In the genomic region with DNA sequence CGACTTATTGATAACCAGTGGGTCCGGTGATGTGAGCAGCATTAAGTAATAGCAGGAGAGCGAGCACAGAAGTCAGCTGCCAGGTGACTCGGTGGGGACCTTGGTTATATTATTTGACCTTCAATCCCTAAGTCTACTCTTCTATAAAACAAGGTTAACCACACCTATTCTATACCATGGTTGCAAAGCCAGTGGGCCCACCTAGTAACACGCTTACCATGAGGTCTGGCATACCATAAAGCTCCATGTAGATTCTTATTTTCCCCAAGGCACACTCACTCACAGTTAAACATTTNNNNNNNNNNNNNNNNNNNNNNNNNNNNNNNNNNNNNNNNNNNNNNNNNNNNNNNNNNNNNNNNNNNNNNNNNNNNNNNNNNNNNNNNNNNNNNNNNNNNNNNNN, we compare ENCODE assay signal across 23 mouse cellular contexts.
"Had no signal": no experiment of that assay in that cellular context is flagged by ENCODE, and none has a peak within 500 bp of the region (broad histone marks: within the 10 kb centered on the region; RNA-seq: fewer than 3 reads in every experiment).

No protein-coding gene starts in this region.

- H3K9ac ChIP-seq: limb, embryonic 13.5 days; liver, embryonic 12.5 days; liver, embryonic 15.5 days; lung, embryonic 15.5 days; midbrain, embryonic 13.5 days; neural tube, embryonic 13.5 days; stomach, embryonic 15.5 days had no signal

- H3K36me3 ChIP-seq: limb, embryonic 10.5 days; limb, embryonic 13.5 days; liver, embryonic 12.5 days; liver, embryonic 15.5 days; lung, embryonic 15.5 days; midbrain, embryonic 10.5 days; midbrain, embryonic 13.5 days; neural tube, embryonic 13.5 days; stomach, embryonic 15.5 days had no signal

- H3K27me3 ChIP-seq: limb, embryonic 13.5 days; liver, embryonic 12.5 days; liver, embryonic 15.5 days; lung, embryonic 15.5 days; midbrain, embryonic 13.5 days; neural tube, embryonic 13.5 days; stomach, embryonic 15.5 days had no signal

- DNase-seq: layer of hippocampus, adult 9-11 months; liver; lung, adult 18-20 months; lung, postnatal 10 days; lung, postnatal 36 days; retina, postnatal 1 day; right cerebral cortex, postnatal 25 days; spleen, adult 18-20 months; thymus, adult 18-20 months; thymus, postnatal 4 days had no signal

- H3K9me3 ChIP-seq: limb, embryonic 10.5 days; limb, embryonic 13.5 days; liver, embryonic 12.5 days; liver, embryonic 15.5 days; lung, embryonic 15.5 days; midbrain, embryonic 10.5 days; midbrain, embryonic 13.5 days; stomach, embryonic 15.5 days had no signal

- H3K4me2 ChIP-seq: limb, embryonic 13.5 days; liver, embryonic 12.5 days; liver, embryonic 15.5 days; lung, embryonic 15.5 days; midbrain, embryonic 13.5 days; neural tube, embryonic 13.5 days; stomach, embryonic 15.5 days had no signal

- ATAC-seq: liver, embryonic 12.5 days; midbrain, embryonic 16.5 days had no signal

- H3K4me1 ChIP-seq: limb, embryonic 13.5 days; lung, embryonic 15.5 days; midbrain, embryonic 10.5 days; midbrain, embryonic 13.5 days; neural tube, embryonic 13.5 days; stomach, embryonic 15.5 days had no signal

- H3K4me3 ChIP-seq: layer of hippocampus, adult 2 months; limb, embryonic 10.5 days; limb, embryonic 13.5 days; liver, embryonic 12.5 days; liver, embryonic 15.5 days; lung, embryonic 15.5 days; megakaryocyte, embryonic 14.5 days; midbrain, embryonic 10.5 days; midbrain, embryonic 13.5 days; myocyte; neural tube, embryonic 13.5 days; stomach, embryonic 15.5 days had no signal

- H3K27ac ChIP-seq: layer of hippocampus, adult 2 months; limb, embryonic 10.5 days; limb, embryonic 13.5 days; liver, embryonic 12.5 days; liver, embryonic 15.5 days; lung, embryonic 15.5 days; midbrain, embryonic 10.5 days; midbrain, embryonic 13.5 days; neural tube, embryonic 13.5 days; stomach, embryonic 15.5 days had no signal
